Mouse (Mus musculus) lung, adult 2 months (tissue): ENCODE data around the gene Scnn1b.

Source experiments
- CTCF ChIP-seq: fragments of 200-500 bp; IDR thresholded peaks from 2 replicates; pipeline ENCODE4 v1.5.1; 2011; ENCODE audit warnings: mild to moderate bottlenecking, low read length, control low read depth; ENCODE audit not compliant: insufficient read depth
- POLR2A ChIP-seq: fragments of 200-500 bp; IDR thresholded peaks from 2 replicates; pipeline ENCODE4 v1.6.1; 2011; ENCODE audit warnings: low read depth, mild to moderate bottlenecking, control low read depth, low read length, borderline replicate concordance; ENCODE audit errors: extremely low read depth

- TF ChIP-seq CTCF (no peak), POLR2A (no peak)
Measured at GRCm38 (mm10) chr7:121935906-121936794, 71.3 kb downstream of the Scnn1b start.
